35 mouse cellular contexts compared by ENCODE assay signal in genomic region chr7:128393756-128394155, GRCm38 (mm10). TPM values are rescaled to one million over a fixed set of nuclear protein-coding genes. Genes with fewer than 3 reads are reported as not detected.
DNase-seq lines count a peak whose midpoint lies in the region; ATAC-seq and TF ChIP-seq lines count a peak whose summit lies in the region.
"Had no signal": no experiment of that assay in that cellular context is flagged by ENCODE, and none has a peak within 500 bp of the region (broad histone marks: within the 10 kb centered on the region; RNA-seq: fewer than 3 reads in every experiment).

No protein-coding gene starts in this region.

- H3K4me2 ChIP-seq in heart, embryonic 13.5 days = no peak overlapping the region
- H3K4me2 ChIP-seq: embryonic facial prominence, embryonic 12.5 days; forebrain, embryonic 15.5 days; heart, embryonic 12.5 days; limb, embryonic 15.5 days; midbrain, embryonic 11.5 days; neural tube, embryonic 12.5 days had no signal

- no peak for TF ChIP-seq CTCF in MEL (IDR thresholded peaks at IDR 0.05 in 2 of 3, conservative IDR thresholded peaks at IDR 0.05 in 1 of 3; ENCODE audit: control insufficient read depth in 1 of 3, insufficient read depth in 1 of 3, low read depth in 2 of 3, low read length in 3 of 3, poor library complexity in 1 of 3, severe bottlenecking in 1 of 3)

- TF ChIP-seq POLR2A in MEL (IDR thresholded peaks at IDR 0.05; ENCODE audit: control insufficient read depth in 1 of 2, insufficient read depth in 1 of 2, low read depth in 1 of 2, low read length in 2 of 2, poor library complexity in 1 of 2) = no peak

- H3K4me3 ChIP-seq in heart, embryonic 13.5 days = no peak overlapping the region
- no peak overlapping the region for H3K4me3 ChIP-seq in MEL (ENCODE audit: control insufficient read depth in 1 of 2, insufficient read depth in 1 of 2, low read depth in 2 of 2, low read length in 2 of 2)
- H3K4me3 ChIP-seq: embryonic facial prominence, embryonic 12.5 days; forebrain, embryonic 15.5 days; heart, embryonic 12.5 days; limb, embryonic 10.5 days; limb, embryonic 15.5 days; myocyte; neural tube, embryonic 12.5 days had no signal

- intact Hi-C loops in heart, postnatal 10 days (cut with DNase I) = no loop called here

- H3K9ac ChIP-seq in heart, embryonic 13.5 days = no peak overlapping the region
- H3K9ac ChIP-seq in MEL (ENCODE audit: control insufficient read depth, low read depth, low read length, poor library complexity, severe bottlenecking) = no peak overlapping the region
- H3K9ac ChIP-seq: embryonic facial prominence, embryonic 12.5 days; forebrain, embryonic 15.5 days; heart, embryonic 12.5 days; limb, embryonic 15.5 days; neural tube, embryonic 12.5 days had no signal

- no peaks in the 10 kb centered on the region for H3K27me3 ChIP-seq in heart, embryonic 13.5 days (replicated peaks)
- H3K27me3 ChIP-seq in MEL (ENCODE audit: control insufficient read depth in 1 of 2, insufficient read depth in 2 of 2, low read length in 2 of 2) = no peaks in the 10 kb centered on the region
- H3K27me3 ChIP-seq: embryonic facial prominence, embryonic 12.5 days; forebrain, embryonic 15.5 days; heart, embryonic 12.5 days; limb, embryonic 15.5 days; neural tube, embryonic 12.5 days; Patski had no signal

- no peak for ATAC-seq in heart, embryonic 13.5 days (ENCODE audit: extremely low read depth, insufficient number of reproducible peaks, low FRiP score, low TSS enrichment)
- ATAC-seq: activated CD4-positive, CD25-positive, alpha-beta regulatory T cell, adult 4 months; forebrain, embryonic 15.5 days; hindbrain, postnatal 0 days; intestine, embryonic 16.5 days; midbrain, embryonic 16.5 days; Patski had no signal

- H3K79me2 ChIP-seq in MEL (ENCODE audit: control insufficient read depth, insufficient read depth, low read length, poor library complexity) = no peaks in the 10 kb centered on the region

- whole genome bisulfite sequencing in heart, embryonic 13.5 days = 38% methylated on average over 4 of the region's 4 CpGs

- no peaks in the 10 kb centered on the region for H3K36me3 ChIP-seq in heart, embryonic 13.5 days
- H3K36me3 ChIP-seq in MEL (ENCODE audit: control insufficient read depth in 1 of 2, insufficient read depth in 2 of 2, low read length in 2 of 2) = peaks cover 0 to 36% of the 10 kb centered on the region in 2 experiments; a peak in 2 of 4 replicates
- H3K36me3 ChIP-seq: embryonic facial prominence, embryonic 12.5 days; forebrain, embryonic 15.5 days; heart, embryonic 12.5 days; limb, embryonic 10.5 days; limb, embryonic 15.5 days; neural tube, embryonic 12.5 days had no signal

- no peak for TF ChIP-seq EP300 in MEL (IDR thresholded peaks at IDR 0.05; ENCODE audit: low read depth in 1 of 2, low read length in 2 of 2)

- peaks cover 54% of the 10 kb centered on the region for H3K4me1 ChIP-seq in heart, embryonic 13.5 days
- H3K4me1 ChIP-seq in MEL (ENCODE audit: control insufficient read depth in 1 of 2, insufficient read depth in 2 of 2, low read length in 2 of 2) = peaks cover 37 to 48% of the 10 kb centered on the region in 2 experiments
- H3K4me1 ChIP-seq: forebrain, embryonic 15.5 days had no signal

- H3K27ac ChIP-seq in heart, embryonic 13.5 days (replicated peaks) = 0 out of 2 replicates have a peak overlapping the region, but pooled peaks have one; percentile 12
- H3K27ac ChIP-seq in MEL (ENCODE audit: control insufficient read depth, low read depth, low read length) = no peak overlapping the region
- H3K27ac ChIP-seq: embryonic facial prominence, embryonic 12.5 days; forebrain, embryonic 15.5 days; hindbrain, postnatal 0 days; kidney, postnatal 0 days; limb, embryonic 10.5 days; neural tube, embryonic 12.5 days had no signal

- H3K9me3 ChIP-seq in heart, embryonic 13.5 days = no peaks in the 10 kb centered on the region
- no peaks in the 10 kb centered on the region for H3K9me3 ChIP-seq in MEL (replicated peaks; ENCODE audit: insufficient read depth, low read length)
- H3K9me3 ChIP-seq: embryonic facial prominence, embryonic 12.5 days; forebrain, embryonic 15.5 days; heart, embryonic 12.5 days; limb, embryonic 10.5 days; limb, embryonic 15.5 days; neural tube, embryonic 12.5 days had no signal

- no peak for TF ChIP-seq RAD21 in MEL (IDR thresholded peaks at IDR 0.05; ENCODE audit: low read depth, low read length)

- no peak for DNase-seq in heart, postnatal 10 days
- peak; percentile 26 for DNase-seq in thymus, postnatal 14 days
- no peak for DNase-seq in thymus, adult 18-20 months
- DNase-seq in MEL (ENCODE audit: low read depth, low spot score) = no peak
- peak; percentile 52 for DNase-seq in induced T-regulatory cell, adult 2 months (ENCODE audit: low read depth)
- DNase-seq in gastrocnemius, postnatal 10 days = no peak
- DNase-seq in urinary bladder, postnatal 36 days (ENCODE audit: low spot score in 2 of 2) = no peak
- DNase-seq: adrenal gland, adult 2 months; adrenal gland, postnatal 36 days; cerebellum, adult 2 months; cerebellum, postnatal 14 days; gastrocnemius, postnatal 36 days; heart, adult 18-20 months; heart, postnatal 14 days; kidney, adult 8-10 months; kidney, postnatal 4 days; layer of hippocampus, postnatal 36 days; lung, postnatal 4 days; right cerebral cortex, adult 18-20 months; spleen, adult 18-20 months had no signal

TF ChIP-seq in MEL, 35 proteins besides CTCF, POLR2A, EP300 and RAD21:
- TF ChIP-seq USF1 (IDR thresholded peaks at IDR 0.05; ENCODE audit: low read depth, low read length) = 0 out of 2 replicates have a peak, but pooled peaks have one; percentile 16
- TF ChIP-seq ETS1 (IDR thresholded peaks at IDR 0.05; ENCODE audit: low read depth, low read length) = no peak

RNA-seq across cellular contexts. Expression of gene Rgs10, which starts 24.8 kb away (rescaled TPM):
- polyA plus RNA-seq in heart, embryonic 13.5 days (2015; fragmentation: Nextera tagmentation; extraction: Ambion mirVana) = 12.3 and 13.0 TPM in 2 replicates
- 10 to 100 TPM; 10.7 to 10.9 TPM for total RNA-seq in heart, postnatal 10 days (2021)
- 44.6 and 44.7 TPM in 2 replicates for total RNA-seq in MEL (2012; rRNA removed)
- polyA plus RNA-seq in MEL (2012; ENCODE audit: insufficient read depth in 1 of 2, insufficient read length in 2 of 2, low read depth in 1 of 2, low replicate concordance in 2 of 2, missing spikeins in 1 of 2) = 10 to 100 TPM in 1 of 2 experiments, not detected in 1; 42.3 TPM
- 10 to 100 TPM in 1 of 2 experiments, 1 to 10 TPM in 1; 9.8 to 10.3 TPM for total RNA-seq in gastrocnemius, postnatal 10 days (2021)

Comparison
In these comparisons a context has a peak if more than half of its experiments do, and no peak if none do; other contexts are left out.
1. DNase-seq: peak in thymus, postnatal 14 days (single experiment) and induced T-regulatory cell, adult 2 months (single experiment); none in heart, postnatal 10 days (0 of 2), thymus, adult 18-20 months (0 of 2), MEL (single experiment), gastrocnemius, postnatal 10 days (single experiment) and urinary bladder, postnatal 36 days (0 of 2).